Comparison of ENCODE assay signal across 8 mouse cellular contexts in genomic region chr4:97751030-97751482, GRCm38 (mm10). TPM values are rescaled to one million over a fixed set of nuclear protein-coding genes. Genes with fewer than 3 reads are reported as not detected.
A peak's percentile ranks its signal among the peaks of the same experiment; 100 is the strongest.
DNase-seq lines count a peak whose midpoint lies in the region; ATAC-seq and TF ChIP-seq lines count a peak whose summit lies in the region.

No protein-coding gene starts in this region.

- peaks cover 22% of the 10 kb centered on the region for H3K4me1 ChIP-seq in E14TG2a.4 (replicated peaks; ENCODE audit: low read depth, low read length)
- H3K4me1 ChIP-seq in forebrain, embryonic 10.5 days: peaks cover 44% of the 10 kb centered on the region
- peaks cover 17 to 25% of the 10 kb centered on the region in 2 experiments for H3K4me1 ChIP-seq in heart, embryonic 14.5 days (ENCODE audit: control insufficient read depth in 2 of 2, insufficient read depth in 2 of 2, low read length in 2 of 2)
- peaks cover 9% of the 10 kb centered on the region for H3K4me1 ChIP-seq in liver, embryonic 13.5 days (replicated peaks)
- 0 out of 2 replicates have a peak, but pooled peaks cover 10% of the 10 kb centered on the region for H3K4me1 ChIP-seq in stomach, embryonic 15.5 days

- ATAC-seq in heart, embryonic 14.5 days (ENCODE audit: insufficient number of reproducible peaks, insufficient read depth, low FRiP score, low read depth): peak; percentile 71
- peak; percentile 74 for ATAC-seq in liver, embryonic 13.5 days (ENCODE audit: low read depth)
- peak; percentile 79 for ATAC-seq in stomach, embryonic 15.5 days (ENCODE audit: insufficient read depth, low FRiP score, low read depth)

- peak overlapping the region; percentile 89 for H3K9ac ChIP-seq in heart, embryonic 14.5 days (ENCODE audit: low read length)
- H3K9ac ChIP-seq in liver, embryonic 13.5 days: peak overlapping the region; percentile 67
- H3K9ac ChIP-seq in stomach, embryonic 15.5 days: peak overlapping the region; percentile 33; the same call in 1 of the 2 replicates

- peak; percentile 86 for DNase-seq in c-Kit-positive CD71-positive TER-119-negative erythroid progenitor cells, embryonic 14.5 days (ENCODE audit: low read depth)
- DNase-seq in forebrain, embryonic 10.5 days (ENCODE audit: extremely low spot score, low spot score): peak; percentile 87
- peak; percentile 93 for DNase-seq in kidney, postnatal 14 days
- DNase-seq in liver, embryonic 13.5 days: peak; percentile 63
- DNase-seq in natural killer cell, adult 2 months (ENCODE audit: low spot score in 2 of 2): peak; percentile 69 to 79

- TF ChIP-seq CTCF in E14TG2a.4 (conservative IDR thresholded peaks at IDR 0.05; ENCODE audit: low read length): peak; percentile 41

- no peaks in the 10 kb centered on the region for H3K9me3 ChIP-seq in E14TG2a.4 (ENCODE audit: low read length)
- H3K9me3 ChIP-seq in forebrain, embryonic 10.5 days: no peaks in the 10 kb centered on the region
- H3K9me3 ChIP-seq in heart, embryonic 14.5 days (ENCODE audit: control insufficient read depth, low read length): no peaks in the 10 kb centered on the region
- H3K9me3 ChIP-seq in liver, embryonic 13.5 days (replicated peaks): no peaks in the 10 kb centered on the region
- no peaks in the 10 kb centered on the region for H3K9me3 ChIP-seq in stomach, embryonic 15.5 days

- H3K4me3 ChIP-seq in E14TG2a.4 (replicated peaks; ENCODE audit: low read length): peak overlapping the region; percentile 63
- H3K4me3 ChIP-seq in forebrain, embryonic 10.5 days: peak overlapping the region; percentile 55
- H3K4me3 ChIP-seq in heart, embryonic 14.5 days (ENCODE audit: control insufficient read depth in 1 of 2, insufficient read depth in 1 of 2, low read depth in 1 of 2, low read length in 2 of 2): peak overlapping the region; percentile 50 to 57
- peak overlapping the region; percentile 63 for H3K4me3 ChIP-seq in liver, embryonic 13.5 days (replicated peaks)
- H3K4me3 ChIP-seq in stomach, embryonic 15.5 days (replicated peaks): peak overlapping the region; percentile 48

- 0% methylated on average over 20 of the region's 20 CpGs for WGBS in forebrain, embryonic 10.5 days
- under 1% methylated on average over 20 of the region's 20 CpGs for WGBS in heart, embryonic 14.5 days
- under 1% methylated on average over 20 of the region's 20 CpGs for WGBS in liver, embryonic 13.5 days (ENCODE audit: insufficient replicate concordance)
- under 1% methylated on average over 20 of the region's 20 CpGs for WGBS in stomach, embryonic 15.5 days

- H3K4me2 ChIP-seq in heart, embryonic 14.5 days (ENCODE audit: low read length): peak overlapping the region; percentile 95
- peak overlapping the region; percentile 79 for H3K4me2 ChIP-seq in liver, embryonic 13.5 days
- H3K4me2 ChIP-seq in stomach, embryonic 15.5 days: peak overlapping the region; percentile 82

- peaks cover 79% of the 10 kb centered on the region for H3K27me3 ChIP-seq in E14TG2a.4 (ENCODE audit: insufficient read depth, low read length)
- peaks cover 96% of the 10 kb centered on the region for H3K27me3 ChIP-seq in forebrain, embryonic 10.5 days (ENCODE audit: poor library complexity, severe bottlenecking)
- H3K27me3 ChIP-seq in heart, embryonic 14.5 days (ENCODE audit: control insufficient read depth, insufficient read depth, low read length): no peaks in the 10 kb centered on the region
- peaks cover 53% of the 10 kb centered on the region for H3K27me3 ChIP-seq in liver, embryonic 13.5 days
- H3K27me3 ChIP-seq in stomach, embryonic 15.5 days (replicated peaks): 0 out of 2 replicates have a peak, but pooled peaks cover 5% of the 10 kb centered on the region

- no peaks in the 10 kb centered on the region for H3K36me3 ChIP-seq in E14TG2a.4 (ENCODE audit: insufficient read depth, low read length)
- H3K36me3 ChIP-seq in forebrain, embryonic 10.5 days (replicated peaks): no peaks in the 10 kb centered on the region
- no peaks in the 10 kb centered on the region for H3K36me3 ChIP-seq in heart, embryonic 14.5 days (ENCODE audit: control insufficient read depth, insufficient read depth, low read length)
- no peaks in the 10 kb centered on the region for H3K36me3 ChIP-seq in liver, embryonic 13.5 days
- H3K36me3 ChIP-seq in stomach, embryonic 15.5 days: no peaks in the 10 kb centered on the region

- H3K27ac ChIP-seq in forebrain, embryonic 10.5 days: peak overlapping the region; percentile 84
- H3K27ac ChIP-seq in heart, embryonic 14.5 days (replicated peaks in 1 of 2; ENCODE audit: control insufficient read depth in 1 of 2, insufficient read depth in 1 of 2, low read depth in 2 of 2, low read length in 2 of 2): peak overlapping the region; percentile 95 to 97
- no peak overlapping the region for H3K27ac ChIP-seq in liver, embryonic 13.5 days
- H3K27ac ChIP-seq in stomach, embryonic 15.5 days: peak overlapping the region; percentile 82

RNA-seq across cellular contexts. Expression of gene Nfia, which starts 21.5 kb away (rescaled TPM):
- 10.9 and 17.6 TPM in 2 replicates for polyA plus RNA-seq in forebrain, embryonic 10.5 days (2016; fragmentation: Nextera tagmentation; extraction: Ambion mirVana)
- polyA plus RNA-seq in heart, embryonic 14.5 days (2014; fragmentation: Nextera tagmentation; extraction: Ambion mirVana): 50.9 and 54.3 TPM in 2 replicates
- polyA plus RNA-seq in liver, embryonic 13.5 days (2015; fragmentation: Nextera tagmentation; extraction: Ambion mirVana): 3.0 and 3.8 TPM in 2 replicates
- polyA plus RNA-seq in stomach, embryonic 15.5 days (2015; fragmentation: Nextera tagmentation; extraction: Ambion mirVana): 45.5 and 50.8 TPM in 2 replicates

RNA-seq across cellular contexts. Expression of gene E130114P18Rik, which starts 26.8 kb away (rescaled TPM):
- polyA plus RNA-seq in forebrain, embryonic 10.5 days (2016; fragmentation: Nextera tagmentation; extraction: Ambion mirVana): 14.3 and 21.3 TPM in 2 replicates
- 0.57 and 0.59 TPM in 2 replicates for polyA plus RNA-seq in heart, embryonic 14.5 days (2014; fragmentation: Nextera tagmentation; extraction: Ambion mirVana)
- 0.09 TPM in 1 of 2 replicates, not detected in the other for polyA plus RNA-seq in liver, embryonic 13.5 days (2015; fragmentation: Nextera tagmentation; extraction: Ambion mirVana)
- 2.9 and 3.7 TPM in 2 replicates for polyA plus RNA-seq in stomach, embryonic 15.5 days (2015; fragmentation: Nextera tagmentation; extraction: Ambion mirVana)

Comparison
In these comparisons a context has a peak if more than half of its experiments do, and no peak if none do; other contexts are left out.
1. H3K9ac ChIP-seq: peak in every context shown above with its lines; median percentile 89 in heart, embryonic 14.5 days; 67 in liver, embryonic 13.5 days; 33 in stomach, embryonic 15.5 days.